Mouse (Mus musculus) adrenal gland, adult 18-20 months (tissue): ENCODE results near the gene Pros1. TPM values are rescaled to one million over a fixed set of nuclear protein-coding genes. Genes with fewer than 3 reads are reported as not detected.

Experiments
- DNase-seq, 2 experiments: peaks; one replicate each; pipeline ENCODE4 v3.0.0; 2021 to 2022; ENCODE audit warnings: low spot score in 2 of 2
- total RNA-seq, 2 experiments: library from RNA; stranded (reverse); gene quantifications; 1 replicate in 1 of 2; 2 replicates in 1 of 2; pipeline ENCODE4 v1.2.3; 2021

Gene Pros1
- total RNA-seq, 2 experiments from 2014 or later, result 48.4 to 56.3 TPM

GRCm38 (mm10) chr16:62858018-62858417 lies 3.9 kb downstream of the Pros1 start:
- no peak for DNase-seq

- DNase-seq, result no peak
Measured at GRCm38 (mm10) chr16:62860140-62860539, 6.0 kb downstream of the Pros1 start.

- DNase-seq, result no peak
Measured at GRCm38 (mm10) chr16:62861455-62861854, 7.3 kb downstream of the Pros1 start.

DNA sequence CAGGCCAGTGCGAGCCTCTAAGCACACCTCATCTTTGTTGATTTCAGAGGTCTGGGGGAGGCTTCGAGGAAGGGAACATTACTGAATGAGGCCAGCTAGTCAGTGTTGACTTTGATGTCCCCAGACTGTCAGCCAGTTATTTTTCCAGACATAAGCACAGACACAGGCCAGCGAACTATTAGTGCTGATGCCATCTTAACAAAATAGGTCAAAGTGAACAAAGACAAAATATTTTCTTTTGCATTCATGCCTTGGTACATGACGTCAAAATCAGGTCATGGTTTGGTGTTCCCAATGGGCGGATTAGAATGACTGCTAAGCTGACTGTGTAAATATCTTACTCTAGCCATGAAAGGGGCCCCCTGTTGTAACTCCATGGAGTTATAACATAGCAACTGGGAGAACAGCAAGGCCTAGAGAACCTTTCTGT lies 18.6 kb downstream of the Pros1 start:
- no peak for DNase-seq

DNA sequence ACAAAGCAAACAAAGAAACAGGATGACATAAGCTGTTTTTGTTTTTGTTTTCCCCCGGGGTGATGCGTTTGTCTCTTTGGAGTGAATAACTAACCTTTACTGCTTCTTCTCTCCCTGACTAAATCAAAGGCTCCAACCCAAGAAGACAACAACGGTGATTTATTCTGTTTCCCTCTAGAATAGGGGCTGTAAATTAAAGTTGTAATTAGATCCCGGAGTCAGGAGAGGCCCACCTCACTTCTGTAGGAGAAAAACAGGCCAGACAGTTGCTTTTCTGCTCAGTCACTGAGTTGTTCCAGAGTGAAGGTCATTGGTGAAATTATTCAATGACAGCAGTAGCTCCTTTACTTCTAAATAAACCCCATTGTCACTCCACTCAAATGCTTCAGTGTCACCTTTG lies 19.1 kb downstream of the Pros1 start:
- DNase-seq, result no peak

- no peak for DNase-seq
Measured at GRCm38 (mm10) chr16:62874065-62874464, 20.0 kb downstream of the Pros1 start.

DNA sequence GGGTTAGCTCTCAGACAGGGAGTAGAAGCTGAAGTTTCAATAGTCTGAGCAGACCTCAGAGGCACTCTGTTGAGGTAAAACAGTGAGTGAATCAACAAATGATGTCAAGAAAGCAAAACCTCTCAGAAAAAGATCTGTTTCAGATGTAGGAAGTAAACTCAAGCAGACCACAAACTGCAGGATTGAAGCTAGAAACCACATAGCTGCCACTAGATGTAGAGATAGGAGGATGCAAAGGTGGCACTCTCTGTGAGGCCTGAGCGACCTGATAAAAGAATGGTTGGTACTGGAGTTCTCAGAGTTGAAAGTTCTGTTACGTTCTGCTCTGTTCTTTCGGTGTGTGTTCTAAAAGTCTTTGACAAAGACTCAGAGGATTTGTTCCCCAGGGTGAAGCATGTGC lies 41.7 kb downstream of the Pros1 start:
- no peak for DNase-seq

DNA sequence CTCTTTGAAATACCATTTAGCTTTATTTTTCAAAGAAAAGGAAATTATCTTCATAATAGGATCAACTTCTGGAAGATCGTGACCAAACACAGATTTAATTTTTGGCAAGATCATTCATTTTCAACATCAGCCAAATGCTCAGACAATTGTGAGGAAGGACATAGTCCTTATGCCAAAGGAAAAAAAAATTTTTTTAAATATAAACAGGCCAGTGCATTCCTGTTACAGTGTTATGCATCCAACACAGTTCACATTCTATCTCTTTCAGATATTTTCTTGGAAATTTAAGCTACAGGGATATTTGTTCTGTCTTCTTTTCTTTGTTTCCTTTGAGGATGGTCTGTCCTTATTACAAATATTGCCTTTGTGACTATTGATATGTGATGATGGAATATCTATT lies 57.3 kb downstream of the Pros1 start:
- DNase-seq, result no peak

GRCm38 (mm10) chr16:62912246-62912645 lies 58.1 kb downstream of the Pros1 start:
- DNase-seq, result no peak

- DNase-seq, result no peak
Measured at GRCm38 (mm10) chr16:62915530-62915929, 61.4 kb downstream of the Pros1 start.

- DNase-seq, result no peak
Measured at GRCm38 (mm10) chr16:62922245-62922644, 68.1 kb downstream of the Pros1 start.

DNA sequence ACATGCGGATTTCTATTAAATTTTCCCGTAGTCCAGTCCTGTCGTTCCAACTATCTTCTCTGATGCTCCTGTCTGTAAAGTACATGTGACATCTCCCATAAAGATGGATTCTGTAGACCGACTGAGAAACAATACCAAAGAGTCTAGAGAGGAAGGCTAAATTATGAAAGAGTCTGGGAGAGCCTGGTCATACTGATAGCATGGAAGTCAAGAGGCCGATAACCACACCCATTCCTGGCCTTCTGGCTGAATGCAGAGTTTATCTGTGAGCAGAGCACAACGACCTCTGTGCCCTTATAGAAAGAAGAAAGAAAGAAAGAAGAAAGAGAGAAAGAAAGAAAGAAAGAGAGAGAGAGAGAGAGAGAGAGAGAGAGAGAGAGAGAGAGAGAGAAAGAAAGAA lies 77.2 kb downstream of the Pros1 start:
- no peak for DNase-seq

- peak in 1 of 2 experiments; percentile 24 for DNase-seq
Measured at GRCm38 (mm10) chr16:62936316-62936715, 82.2 kb downstream of the Pros1 start.

DNA sequence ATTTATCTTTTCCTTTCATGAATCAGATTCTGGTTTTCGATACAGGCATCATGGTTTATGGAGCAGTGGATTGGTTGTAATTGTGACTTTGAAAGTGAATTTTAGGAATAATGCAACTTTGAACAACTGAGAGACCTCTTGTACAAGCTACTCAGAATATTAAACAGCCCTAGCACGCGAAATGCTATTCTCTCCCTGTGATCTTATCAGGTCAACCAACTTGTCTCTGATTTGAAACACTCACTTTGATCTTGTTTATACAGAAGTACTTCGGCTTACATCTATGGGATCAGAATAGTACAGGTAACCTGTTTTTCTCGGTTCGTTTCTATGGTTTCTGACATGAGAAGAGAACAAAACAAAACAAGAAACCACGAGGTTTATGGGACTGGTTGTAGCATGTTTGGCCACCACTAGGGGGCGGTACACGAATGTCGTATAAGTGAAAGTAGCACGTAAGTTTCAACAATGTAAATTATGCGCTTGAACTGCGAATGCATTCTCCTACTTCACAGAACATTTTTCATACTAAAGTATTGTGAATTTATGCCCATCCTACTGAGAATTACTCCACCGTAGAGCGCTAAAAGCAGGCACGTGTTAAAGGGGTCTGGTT lies 86.4 kb downstream of the Pros1 start:
- peak; percentile 66 to 74 for DNase-seq

- DNase-seq, result no peak
Measured at GRCm38 (mm10) chr16:62941763-62942162, 87.7 kb downstream of the Pros1 start.

DNA sequence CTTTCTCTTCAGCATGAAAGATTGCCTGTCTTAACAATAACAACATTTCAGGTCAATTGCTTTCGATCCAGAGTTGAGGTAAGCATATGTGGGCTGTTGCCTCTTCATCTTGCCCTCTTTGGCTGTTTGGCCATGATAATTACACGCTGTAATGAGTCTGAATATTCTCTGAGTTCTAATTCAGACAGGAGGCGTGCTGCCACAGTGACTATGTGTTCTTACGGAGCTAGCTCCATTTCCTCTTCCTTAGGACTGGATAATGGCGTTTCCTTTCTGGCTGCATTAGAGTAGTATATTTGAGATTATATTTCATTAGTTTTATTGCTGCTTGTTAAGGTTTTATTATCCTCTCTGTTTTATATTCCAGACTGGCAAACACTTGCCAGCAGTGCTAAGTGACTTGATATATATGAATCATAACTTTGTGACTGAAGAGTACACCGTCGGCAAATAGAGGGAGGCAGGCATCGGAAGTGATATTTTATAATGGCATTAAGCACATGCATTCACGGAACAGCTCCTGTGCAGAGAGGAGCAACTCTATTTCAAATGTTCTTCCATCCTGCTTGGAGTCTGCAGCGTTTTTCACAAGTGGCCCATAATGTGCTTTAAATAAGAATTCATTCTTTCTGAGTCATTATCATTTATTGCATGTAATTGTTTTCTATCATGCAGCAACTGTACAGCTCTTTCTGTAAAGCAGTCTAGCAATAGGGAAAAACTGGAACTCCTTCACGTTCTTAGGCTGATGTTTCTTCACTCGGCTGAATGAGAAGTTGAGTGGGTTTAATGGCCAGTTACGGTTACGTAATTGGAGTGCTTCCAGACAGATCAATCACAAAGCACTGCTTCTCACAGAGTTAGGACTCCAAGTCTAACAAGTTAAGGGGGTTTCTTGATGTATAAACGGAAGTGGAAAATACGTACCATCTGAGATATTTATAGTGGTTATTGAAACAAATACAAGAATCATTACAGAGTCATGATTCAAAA lies 88.6 kb downstream of the Pros1 start:
- no peak for DNase-seq

GRCm38 (mm10) chr16:62958485-62958884 lies 104.4 kb downstream of the Pros1 start:
- no peak for DNase-seq

GRCm38 (mm10) chr16:62964361-62964763 lies 110.3 kb downstream of the Pros1 start:
- no peak for DNase-seq

DNA sequence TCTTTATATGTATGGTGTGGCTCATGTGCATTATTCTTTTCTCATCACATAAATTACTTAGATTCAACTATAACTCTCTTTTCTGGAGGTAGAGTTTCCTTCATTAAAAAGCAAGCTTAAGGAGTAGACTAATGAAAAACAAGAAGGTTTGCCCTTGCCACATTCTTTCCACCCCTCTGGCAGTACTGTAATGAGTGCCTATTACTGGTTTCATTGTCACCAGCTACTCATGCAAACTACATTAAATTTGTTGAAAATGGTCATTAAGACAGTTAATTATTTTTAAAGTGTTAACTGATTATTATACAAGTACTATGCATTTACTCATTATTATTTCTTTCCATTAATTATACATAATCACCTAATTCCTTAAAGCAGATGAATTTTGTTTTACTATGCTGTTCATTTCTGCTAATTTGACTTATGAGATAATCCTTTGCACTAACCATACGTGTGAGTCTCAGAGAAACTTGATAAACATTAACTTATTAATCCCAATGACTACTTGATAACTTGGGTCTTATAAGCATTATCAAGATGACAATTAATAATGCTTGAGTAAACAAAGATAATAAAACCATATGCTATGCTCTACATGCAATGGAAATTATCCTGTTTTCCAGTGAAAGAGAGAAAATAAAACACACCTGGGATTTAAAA lies 117.7 kb downstream of the Pros1 start:
- DNase-seq, result no peak

DNA sequence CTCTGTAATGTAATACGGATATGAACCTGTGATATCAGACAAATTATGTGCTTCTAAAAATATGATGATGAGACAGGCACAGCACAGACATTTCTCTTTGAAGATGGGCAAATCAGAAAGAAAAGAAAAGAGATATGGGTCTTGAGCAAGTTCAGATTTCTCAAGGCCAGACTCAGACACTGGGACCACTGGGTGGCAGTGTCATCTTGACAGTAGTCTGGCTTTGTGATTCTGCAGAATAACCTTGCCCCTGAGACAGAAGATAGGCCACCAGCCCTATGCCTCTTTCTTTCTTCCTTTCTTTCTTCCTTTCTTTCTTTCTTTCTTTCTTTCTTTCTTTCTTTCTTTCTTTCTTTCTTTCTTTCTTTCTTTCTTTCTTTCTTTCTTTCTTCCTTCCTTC lies 120.8 kb downstream of the Pros1 start:
- peak; percentile 7 to 22 for DNase-seq
